Mouse (Mus musculus) heart, adult 2 months (tissue): ENCODE results near the gene Kxd1.

ENCODE experiments used
- CTCF ChIP-seq: fragments of 200-600 bp; IDR thresholded peaks from 2 replicates; pipeline ENCODE4 v1.8.1; 2022; ENCODE audit warnings: antibody characterized with exemption, mild to moderate bottlenecking, moderate library complexity
- POLR2A ChIP-seq: fragments of 200-500 bp; IDR thresholded peaks from 2 replicates; pipeline ENCODE4 v1.6.1; 2011; ENCODE audit warnings: mild to moderate bottlenecking, low read depth, low read length, control low read depth; ENCODE audit not compliant: insufficient read depth

DNA sequence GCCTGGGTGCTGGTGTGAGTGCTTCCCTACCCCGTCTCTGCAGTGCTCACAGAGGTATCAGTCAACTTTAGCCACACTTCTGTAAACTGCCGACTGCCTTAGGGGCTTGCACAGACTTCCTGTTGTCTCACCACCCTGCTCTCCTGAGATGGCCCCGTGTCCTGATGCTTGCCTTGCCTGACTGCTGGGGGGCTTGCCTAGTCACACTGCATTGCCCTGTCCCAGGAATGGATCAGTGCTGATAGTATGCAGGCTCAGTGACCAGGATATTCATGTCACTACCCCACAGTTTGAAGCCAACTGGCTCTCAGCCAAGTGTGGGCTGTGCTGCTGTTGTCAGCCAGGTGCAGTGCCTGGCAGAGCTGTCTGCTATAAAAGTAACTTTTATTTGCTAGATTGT is 37.8 kb upstream of the Kxd1 start:
- no peak for TF ChIP-seq POLR2A
- TF ChIP-seq CTCF = no peak
